Mouse (Mus musculus) brain, adult 2 months (tissue): ENCODE measurements around the gene Pxylp1.
A peak's percentile ranks its signal among the peaks of the same experiment; 100 is the strongest.

Source experiments
- DNase-seq: peaks from one replicate; pipeline ENCODE4 v3.0.0; 2011; ENCODE audit warnings: low read depth, low spot score

Pxylp1 gene

GRCm38 (mm10) chr9:96824026-96824425 lies 68.4 kb downstream of the Pxylp1 start:
- peak; percentile 71 for DNase-seq

- DNase-seq, result peak; percentile 72
Observed at GRCm38 (mm10) chr9:96823541-96823940, 68.9 kb downstream of the Pxylp1 start.

DNA sequence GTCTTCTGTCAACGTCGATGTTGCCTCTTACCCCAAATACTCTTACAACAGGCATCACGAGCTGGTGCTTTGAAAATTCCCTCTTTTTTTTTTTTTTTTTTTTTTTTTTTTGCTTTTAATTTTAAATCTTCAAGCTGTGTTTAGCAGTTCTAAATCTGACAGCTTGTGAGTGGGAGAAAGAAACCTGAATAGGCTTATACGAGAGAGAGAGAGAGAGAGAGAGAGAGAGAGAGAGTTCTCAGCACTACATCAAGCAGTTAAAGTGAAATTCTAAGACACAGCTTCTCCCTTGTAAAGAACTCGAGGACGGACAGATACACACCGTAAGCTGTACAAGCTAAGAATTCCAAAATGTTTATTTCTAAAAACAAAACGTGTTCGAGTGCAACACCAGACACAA lies 69.5 kb downstream of the Pxylp1 start:
- peak; percentile 81 for DNase-seq

DNA sequence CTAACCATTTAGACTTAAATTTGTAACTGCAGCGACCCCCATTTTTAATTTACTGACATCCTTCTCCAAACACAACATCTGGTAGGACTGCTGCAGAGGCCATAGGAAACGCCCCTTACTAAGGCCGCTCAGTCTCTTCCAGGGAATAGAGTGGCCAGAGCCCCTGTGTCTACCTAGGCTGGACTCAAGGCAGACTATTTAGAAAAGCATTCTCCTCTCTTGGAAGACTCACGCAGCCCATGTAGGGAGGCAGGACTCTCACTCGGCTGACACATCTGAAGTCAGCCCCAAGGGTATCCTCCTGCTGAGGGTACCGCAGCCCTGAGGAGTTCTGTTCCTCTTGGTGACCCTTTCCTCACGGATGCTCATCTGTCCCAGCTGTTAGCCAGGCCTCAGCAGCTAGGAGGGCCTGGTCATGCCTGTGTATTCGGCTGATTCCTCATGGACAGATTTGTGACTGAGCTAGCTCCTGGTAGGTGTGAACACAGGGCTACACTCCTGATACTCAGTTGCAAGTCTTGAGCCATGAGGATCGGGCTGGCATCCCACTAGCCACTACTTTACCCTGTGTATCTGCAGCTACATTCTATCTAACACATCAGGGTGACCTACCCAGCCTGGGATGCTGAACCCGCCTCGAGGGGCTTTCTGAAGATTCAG lies 73.5 kb downstream of the Pxylp1 start:
- no peak for DNase-seq

- peak; percentile 90 for DNase-seq
Observed at GRCm38 (mm10) chr9:96818128-96818821, 74.2 kb downstream of the Pxylp1 start.

DNA sequence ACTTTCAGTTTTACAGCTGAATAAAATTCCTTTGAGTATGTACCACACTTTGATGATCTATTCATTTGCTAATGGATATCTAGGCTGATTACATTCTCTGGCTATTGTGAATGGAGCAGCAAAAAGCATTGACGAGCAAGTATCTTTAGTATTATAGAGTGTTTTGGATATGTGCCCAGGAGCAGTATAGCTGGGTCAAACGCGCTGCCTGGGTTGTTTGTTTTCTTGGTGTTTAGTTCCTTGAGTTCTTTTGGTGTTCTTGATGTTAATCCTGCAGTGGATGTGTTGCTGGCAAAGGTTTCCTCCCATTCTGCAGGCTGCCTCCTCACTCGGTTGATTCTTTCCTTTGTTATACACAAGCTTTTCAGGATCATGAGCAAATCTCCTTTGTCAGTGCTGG lies 80.5 kb downstream of the Pxylp1 start:
- no peak for DNase-seq

DNA sequence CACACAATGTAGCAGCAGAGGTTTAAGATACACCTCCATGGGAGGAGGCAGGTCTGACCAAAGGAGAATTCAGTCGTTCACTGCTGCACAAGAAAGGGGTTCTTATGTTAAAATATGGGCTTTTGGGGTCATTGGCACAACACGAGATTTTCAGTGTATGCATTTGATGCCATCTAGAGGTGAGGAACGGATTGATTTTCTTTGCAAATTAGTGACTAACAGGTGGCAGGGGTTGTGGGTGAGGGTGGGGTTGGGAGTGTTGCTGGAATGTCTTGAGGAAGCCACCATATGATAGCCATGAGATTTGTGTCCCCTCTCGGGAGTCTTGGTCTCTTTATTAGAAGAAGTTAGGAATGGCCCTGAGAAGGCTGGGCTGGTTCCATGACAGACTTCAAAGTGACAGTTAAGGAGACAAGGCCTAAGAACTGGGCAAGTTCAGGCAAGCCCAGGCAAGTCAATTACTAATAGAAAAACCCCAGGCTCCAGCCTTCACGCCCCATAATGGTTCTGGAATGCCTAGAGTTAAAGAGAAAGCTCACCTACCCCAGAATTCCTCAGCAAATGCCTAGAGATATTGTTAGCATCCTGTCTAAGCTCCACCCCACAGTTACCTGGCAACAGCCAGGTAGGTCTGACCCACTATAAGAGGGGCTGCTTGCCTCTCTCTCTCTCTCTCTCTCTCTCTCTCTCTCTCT lies 92.2 kb downstream of the Pxylp1 start:
- DNase-seq, result peak; percentile 69

DNA sequence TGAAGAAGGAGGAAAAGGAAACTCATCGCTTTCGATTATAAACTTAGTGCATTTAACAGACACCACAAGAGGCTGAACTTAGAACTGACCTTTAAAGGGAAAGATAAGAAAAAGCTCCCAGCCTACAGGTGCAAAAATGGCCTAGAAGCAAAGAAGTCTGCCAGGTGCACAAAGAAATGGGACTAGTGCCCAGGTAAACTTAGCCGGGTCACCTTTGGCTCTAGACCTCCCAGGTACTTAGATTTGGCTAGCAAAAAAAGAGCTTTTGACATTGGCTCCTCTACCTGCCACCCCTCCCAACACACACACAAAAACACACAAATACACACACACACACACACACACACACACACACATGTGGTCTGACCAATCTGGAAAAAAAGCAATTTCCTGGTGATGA lies 95.2 kb downstream of the Pxylp1 start:
- DNase-seq, result no peak

- peak; percentile 81 for DNase-seq
Observed at GRCm38 (mm10) chr9:96795399-96795928, 97.0 kb downstream of the Pxylp1 start.

DNA sequence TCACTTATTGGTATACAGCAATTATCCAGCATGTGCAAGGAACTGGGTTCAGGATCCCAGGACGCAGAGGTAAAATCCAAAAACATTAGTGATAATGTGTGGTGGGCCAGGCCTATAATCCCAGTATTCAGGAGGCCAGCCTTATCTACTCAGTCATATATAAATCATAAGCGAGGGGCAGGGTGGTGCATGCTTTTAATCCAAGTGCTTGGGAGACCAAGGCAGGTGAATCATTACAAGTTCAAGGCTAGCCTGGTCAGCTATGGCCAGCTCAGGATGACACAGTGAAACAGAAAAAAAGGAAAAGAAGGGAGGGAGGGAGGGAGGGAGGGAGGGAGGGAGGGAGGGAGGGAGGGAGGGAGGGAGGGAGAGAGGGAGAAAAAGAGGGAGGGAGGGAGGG lies 97.9 kb downstream of the Pxylp1 start:
- no peak for DNase-seq

GRCm38 (mm10) chr9:96792543-96792942 lies 99.9 kb downstream of the Pxylp1 start:
- DNase-seq, result no peak

DNA sequence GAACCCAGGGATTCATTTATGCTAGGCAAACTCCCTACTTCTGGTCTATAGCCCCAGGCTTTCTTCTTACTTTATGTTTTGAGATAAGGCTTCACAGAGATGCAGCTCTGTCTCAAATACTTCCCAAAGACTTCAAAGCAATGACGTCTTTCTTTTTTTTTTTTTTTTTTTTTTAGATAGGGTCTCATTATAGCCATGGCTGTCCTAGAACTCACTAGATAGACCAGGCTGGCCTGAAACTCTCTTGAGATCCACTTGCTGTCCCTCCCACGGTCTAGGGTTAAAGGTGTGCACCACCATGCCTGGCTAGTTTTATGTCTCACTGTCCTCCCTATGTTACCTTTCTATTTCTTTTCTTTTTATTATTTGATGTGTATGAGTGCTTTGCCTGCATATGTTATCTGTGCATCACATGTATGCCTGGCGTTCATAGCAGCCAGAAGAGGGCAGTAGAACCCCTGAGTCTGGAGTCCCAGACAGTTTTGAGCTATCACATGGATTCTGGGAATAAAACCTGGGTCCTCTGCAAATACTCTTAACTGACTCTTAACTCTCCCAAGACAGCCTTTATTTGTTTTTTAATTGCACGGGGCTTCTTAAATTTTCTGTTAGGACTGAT lies 102.0 kb downstream of the Pxylp1 start:
- no peak for DNase-seq

DNA sequence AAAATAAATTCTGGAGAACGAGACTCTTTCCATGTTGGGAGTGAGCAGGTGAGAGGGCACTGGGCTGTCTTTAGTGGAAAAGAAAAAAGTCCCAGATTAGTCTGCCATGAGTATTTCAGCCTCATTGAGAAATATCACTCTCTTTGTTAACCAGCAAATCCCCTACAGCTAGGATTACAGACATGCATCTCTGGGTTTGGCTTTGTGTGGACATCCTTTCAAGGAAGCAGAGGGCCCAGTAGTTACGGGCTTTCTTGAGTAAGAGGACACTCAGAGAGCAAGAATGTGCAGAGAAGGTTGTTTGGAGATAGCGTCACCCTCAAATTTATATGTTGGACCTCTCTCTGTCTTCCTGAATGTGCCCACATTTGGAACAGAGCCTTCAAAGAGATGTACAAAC lies 102.6 kb downstream of the Pxylp1 start:
- DNase-seq, result no peak

DNA sequence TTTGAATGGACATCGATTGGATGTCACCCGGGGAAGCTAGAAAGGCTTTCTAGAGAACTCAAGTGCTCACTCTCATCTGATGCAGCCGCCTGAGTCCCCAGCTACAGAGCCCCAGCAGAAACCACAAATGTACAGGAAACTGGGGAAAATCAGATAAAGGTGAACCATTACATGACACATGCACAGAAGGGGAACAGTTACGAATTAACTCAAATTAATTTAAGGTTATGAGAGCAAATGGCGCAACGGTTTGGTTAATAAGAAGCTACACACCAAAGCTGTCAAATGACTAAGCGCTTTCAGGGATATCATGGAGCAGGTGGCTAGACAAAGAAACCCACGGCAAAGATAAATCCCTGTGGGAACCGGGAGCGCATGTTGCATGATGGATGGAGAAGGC lies 104.7 kb downstream of the Pxylp1 start:
- DNase-seq, result no peak

- no peak for DNase-seq
Observed at GRCm38 (mm10) chr9:96785871-96786342, 106.6 kb downstream of the Pxylp1 start.

- DNase-seq, result no peak
Observed at GRCm38 (mm10) chr9:96785187-96785586, 107.3 kb downstream of the Pxylp1 start.

- no peak for DNase-seq
Observed at GRCm38 (mm10) chr9:96783667-96784066, 108.8 kb downstream of the Pxylp1 start.

DNA sequence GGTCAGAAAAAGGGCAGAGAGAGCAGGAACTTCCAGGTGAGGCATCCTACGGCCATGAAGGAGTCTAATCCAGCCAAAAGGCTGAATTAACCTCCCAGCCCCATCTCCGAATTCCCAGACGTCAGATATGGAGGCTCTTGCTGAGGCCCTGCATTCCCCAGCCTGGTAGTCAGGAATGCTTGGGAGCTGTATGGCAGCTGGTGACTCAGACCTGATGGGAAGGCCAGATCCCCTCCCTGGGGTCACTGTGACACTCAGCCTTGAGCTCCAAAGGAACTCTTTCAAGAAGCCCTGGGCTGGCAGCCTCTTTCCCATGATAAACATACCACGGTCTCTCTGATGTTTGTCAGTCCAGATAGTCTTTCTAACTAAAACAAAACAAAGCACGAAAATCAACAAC lies 109.2 kb downstream of the Pxylp1 start:
- DNase-seq, result no peak

DNA sequence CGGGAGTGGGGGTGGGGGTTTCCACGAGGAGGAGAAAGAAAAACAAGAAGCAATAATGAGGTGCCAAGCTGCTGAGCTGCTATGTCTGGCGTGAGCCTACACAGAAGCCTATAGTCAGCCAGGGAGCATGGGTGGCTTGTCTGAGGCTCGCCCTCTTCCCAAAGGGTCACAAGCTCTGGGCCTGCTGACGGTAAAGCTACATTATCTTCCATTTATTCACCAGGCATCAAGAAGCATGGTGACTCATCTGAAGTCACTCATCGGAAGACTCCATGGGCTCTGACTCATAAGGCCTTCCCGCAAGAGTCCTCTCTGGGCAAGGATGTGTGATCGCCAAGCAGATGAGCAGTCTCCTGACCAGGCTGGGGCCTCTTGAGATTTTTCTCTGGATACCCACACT lies 110.4 kb downstream of the Pxylp1 start:
- DNase-seq, result peak; percentile 72
